Mouse (Mus musculus): ENCODE results near the gene Iqcd.

Gene Iqcd

GRCm38 (mm10) chr5:120603515-120603914 is 14.7 kb downstream of the Iqcd start:
- no peak for DNase-seq (ENCODE audit: low spot score in 2 of 2)

- DNase-seq (ENCODE audit: low spot score in 2 of 2), result peak; percentile 88 to 92
Measured at GRCm38 (mm10) chr5:120604839-120605238, 16.0 kb downstream of the Iqcd start.

- DNase-seq (ENCODE audit: low spot score in 2 of 2), result no peak
Measured at GRCm38 (mm10) chr5:120605241-120605661, 16.4 kb downstream of the Iqcd start.

GRCm38 (mm10) chr5:120605688-120606087 is 16.9 kb downstream of the Iqcd start:
- peak; percentile 92 to 96 for DNase-seq (ENCODE audit: low spot score in 2 of 2)

GRCm38 (mm10) chr5:120606590-120607200 is 17.9 kb downstream of the Iqcd start:
- no peak for DNase-seq (ENCODE audit: low spot score in 2 of 2)

DNA sequence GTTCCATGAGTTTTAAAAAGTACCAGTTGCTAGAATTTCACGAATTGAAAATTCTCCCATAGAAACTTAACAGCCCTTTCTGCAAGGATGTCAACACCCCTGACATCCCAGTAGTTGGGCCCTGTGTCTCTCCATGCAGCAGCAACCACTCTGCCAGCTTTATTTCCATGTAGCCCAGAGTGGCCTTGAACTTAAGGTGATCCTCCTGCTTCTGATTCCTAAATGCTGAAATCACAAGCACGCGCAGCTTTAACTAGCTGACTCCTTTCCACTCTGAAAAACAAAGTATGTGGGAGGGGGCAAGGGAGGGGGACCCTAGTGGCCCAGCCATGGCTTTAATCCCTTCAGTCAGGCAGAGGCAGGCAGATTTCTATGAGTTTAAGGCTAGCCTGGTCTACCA is 18.5 kb downstream of the Iqcd start:
- DNase-seq (ENCODE audit: low spot score in 2 of 2), result no peak

GRCm38 (mm10) chr5:120609246-120609775 is 20.5 kb downstream of the Iqcd start:
- DNase-seq (ENCODE audit: low spot score in 2 of 2), result peak in 1 of 2 experiments; percentile 58

DNA sequence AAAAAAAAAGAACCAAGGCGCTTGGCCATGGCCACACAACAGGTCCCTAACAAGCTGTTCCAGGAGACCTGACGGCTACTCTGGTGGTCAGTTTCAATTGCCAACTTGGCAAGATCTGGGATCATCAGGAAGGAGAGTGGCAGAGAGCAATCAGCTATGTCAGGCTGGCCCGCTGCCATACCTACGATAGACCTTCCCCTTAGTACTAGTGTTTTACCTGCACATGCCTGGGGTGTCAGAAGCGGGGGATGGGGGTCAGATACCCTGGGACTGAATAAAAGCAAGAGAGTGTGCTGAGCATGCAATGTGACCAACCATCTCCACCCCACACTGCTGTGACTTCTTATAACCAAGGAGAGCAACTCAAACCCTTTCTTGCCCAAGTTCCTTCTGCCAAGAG is 22.1 kb downstream of the Iqcd start:
- DNase-seq (ENCODE audit: low spot score in 2 of 2), result peak in 1 of 2 experiments; percentile 65

- peak in 1 of 2 experiments; percentile 62 for DNase-seq (ENCODE audit: low spot score in 2 of 2)
Measured at GRCm38 (mm10) chr5:120611416-120611815, 22.6 kb downstream of the Iqcd start.

GRCm38 (mm10) chr5:120612442-120612821 is 23.6 kb downstream of the Iqcd start, which contains the start of the genes Rita1 and Ddx54:
Gene Rita1 (minus strand): TSS chr5:120612589.
Gene Ddx54 (plus strand): TSS chr5:120612739.
- peak; percentile 98 to 99 for DNase-seq (ENCODE audit: low spot score in 2 of 2)

DNA sequence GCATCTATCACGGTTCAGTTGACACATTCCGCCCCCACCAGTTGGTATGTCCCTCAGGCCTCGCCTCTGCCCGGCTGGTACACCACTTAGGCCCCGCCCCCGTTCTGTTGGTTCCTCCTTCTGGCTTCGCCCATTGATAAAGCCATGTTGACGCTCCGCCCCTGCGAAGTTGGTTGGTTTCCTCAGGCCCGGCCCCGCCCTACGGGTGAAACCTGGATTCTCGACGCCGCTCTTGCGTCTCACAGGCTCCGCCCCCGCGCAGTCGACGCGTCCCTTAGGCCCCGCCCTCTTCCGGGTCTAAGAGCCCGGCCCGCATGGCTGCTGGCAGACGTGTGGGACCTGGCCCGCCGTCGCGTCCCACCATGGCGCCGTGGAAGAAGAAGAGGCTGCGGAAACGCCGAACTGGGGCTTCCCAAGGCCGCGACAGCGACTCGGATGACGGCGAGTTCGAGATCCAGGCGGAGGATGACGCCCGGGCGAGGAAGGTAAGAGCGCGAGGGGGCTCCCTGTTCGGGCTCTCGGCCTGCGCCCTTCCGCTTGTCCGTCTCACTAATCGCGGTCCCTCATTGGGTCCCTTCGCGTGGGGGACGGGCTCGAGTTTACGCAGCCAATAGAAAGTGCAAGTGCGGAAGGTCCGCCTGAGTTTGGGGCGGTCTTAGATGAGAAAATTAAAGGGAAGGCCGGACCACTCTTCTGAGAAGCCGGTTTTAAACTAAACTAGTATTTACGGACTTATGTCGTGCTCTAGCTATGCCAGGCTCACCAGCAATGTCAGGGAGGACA is 24.2 kb downstream of the Iqcd start:
- peak; percentile 100 for DNase-seq (ENCODE audit: low spot score in 2 of 2)

DNA sequence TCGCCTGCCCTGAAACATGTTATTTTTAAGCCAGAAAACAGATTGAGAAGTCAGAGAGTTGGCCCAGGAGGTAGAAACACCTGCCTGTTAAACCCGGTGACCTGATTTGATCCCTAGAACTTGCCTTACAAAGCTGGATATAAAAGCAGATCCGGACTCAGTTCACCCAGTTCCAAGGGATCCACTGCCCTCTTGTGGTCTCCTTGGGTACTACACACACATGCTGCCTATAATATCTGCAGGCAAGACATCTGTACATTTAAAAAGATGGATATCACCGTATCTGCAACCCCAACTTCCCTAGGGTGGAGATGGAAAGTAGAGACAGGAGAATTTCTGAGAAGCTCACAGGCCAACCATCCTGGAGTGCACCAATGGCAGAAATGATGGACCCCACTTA is 27.1 kb downstream of the Iqcd start:
- peak in 1 of 2 experiments; percentile 53 for DNase-seq (ENCODE audit: low spot score in 2 of 2)

GRCm38 (mm10) chr5:120618778-120619177 is 30.0 kb downstream of the Iqcd start:
- DNase-seq (ENCODE audit: low spot score in 2 of 2), result no peak

DNA sequence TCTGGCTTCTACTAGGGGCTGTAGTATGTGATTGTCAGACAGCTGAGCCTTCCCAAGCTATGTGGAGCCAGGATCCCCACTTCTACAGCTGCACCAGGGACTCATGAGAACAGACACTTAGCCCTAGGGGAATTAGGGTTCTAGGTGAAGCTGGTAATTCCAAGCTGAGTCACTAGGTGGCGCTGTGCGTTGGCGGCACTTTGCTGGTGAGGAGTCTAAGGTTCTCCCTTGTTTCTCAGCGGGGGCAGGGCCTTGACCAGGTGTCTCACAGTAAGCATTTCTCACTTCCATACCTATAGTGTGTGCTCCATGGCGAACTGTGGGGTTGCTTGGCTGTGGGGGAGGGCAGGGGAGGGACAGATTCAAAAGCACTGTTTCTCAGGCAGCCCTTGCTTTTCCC is 30.4 kb downstream of the Iqcd start:
- peak; percentile 65 to 79 for DNase-seq (ENCODE audit: low spot score in 2 of 2)

GRCm38 (mm10) chr5:120620375-120621077 is 31.7 kb downstream of the Iqcd start:
- DNase-seq (ENCODE audit: low spot score in 2 of 2), result peak; percentile 89 to 91

DNA sequence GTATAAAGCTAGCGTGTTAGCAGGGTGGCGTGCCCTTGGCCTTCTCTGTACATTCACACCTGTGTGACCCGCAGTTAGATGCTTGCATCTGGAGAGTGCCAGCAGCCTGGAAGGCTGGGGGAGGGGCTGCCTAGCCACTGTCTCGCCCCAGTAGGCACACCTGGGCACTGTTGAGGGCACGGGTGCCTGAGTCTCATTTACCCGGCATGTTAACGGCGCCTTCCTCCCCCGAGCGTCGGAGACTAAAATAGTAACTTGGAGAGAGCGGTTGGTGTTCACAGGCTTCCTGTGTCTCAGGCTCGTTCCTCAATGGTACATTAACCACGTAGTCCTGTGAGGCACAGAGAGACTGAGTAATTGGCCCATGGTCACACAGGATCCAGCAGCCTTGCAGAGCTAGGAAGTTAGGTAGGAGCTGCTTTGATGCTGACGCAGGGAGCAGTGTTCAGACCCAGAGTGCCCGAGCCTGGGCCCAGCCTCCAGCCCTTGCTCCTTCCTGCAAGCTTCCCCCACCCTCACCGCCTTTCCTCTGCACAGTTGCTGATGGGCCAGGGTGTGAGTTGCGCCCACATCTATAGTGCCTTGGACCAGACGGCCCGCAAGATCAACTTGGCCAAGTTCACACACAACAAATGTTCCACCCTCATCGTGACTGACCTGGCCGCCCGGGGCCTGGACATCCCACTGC is 32.4 kb downstream of the Iqcd start:
- peak in 1 of 2 experiments; percentile 48 for DNase-seq (ENCODE audit: low spot score in 2 of 2)

- peak in 1 of 2 experiments; percentile 78 for DNase-seq (ENCODE audit: low spot score in 2 of 2)
Measured at GRCm38 (mm10) chr5:120621846-120622197, 33.0 kb downstream of the Iqcd start.

- peak in 1 of 2 experiments; percentile 71 for DNase-seq (ENCODE audit: low spot score in 2 of 2)
Measured at GRCm38 (mm10) chr5:120622198-120622851, 33.5 kb downstream of the Iqcd start.

DNA sequence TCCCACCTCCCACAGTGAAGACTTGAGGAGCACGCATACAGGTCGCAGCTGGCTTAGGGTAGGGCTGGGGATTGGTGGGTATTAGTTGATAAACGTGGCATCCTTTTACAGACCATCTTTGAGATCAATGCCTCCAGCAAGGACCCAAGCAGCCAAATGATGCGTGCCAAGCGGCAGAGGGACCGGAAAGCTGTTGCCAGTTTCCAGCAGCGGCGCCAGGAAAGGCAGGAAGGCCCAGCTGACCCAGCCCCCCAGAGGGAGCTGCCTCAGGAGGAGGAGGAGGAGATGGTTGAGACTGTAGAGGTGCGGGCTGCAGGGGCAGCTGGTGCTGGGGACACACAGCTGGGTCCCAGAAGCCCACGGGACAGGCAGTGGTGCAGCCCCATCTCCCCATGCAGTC is 35.6 kb downstream of the Iqcd start:
- DNase-seq (ENCODE audit: low spot score in 2 of 2), result peak in 1 of 2 experiments; percentile 60

GRCm38 (mm10) chr5:120626399-120626798 is 37.6 kb downstream of the Iqcd start:
- DNase-seq (ENCODE audit: low spot score in 2 of 2), result no peak

Data from right cerebral cortex, postnatal 10 days (tissue).